Mouse (Mus musculus): ENCODE data around the gene Cdc6.

The Cdc6 gene

DNA sequence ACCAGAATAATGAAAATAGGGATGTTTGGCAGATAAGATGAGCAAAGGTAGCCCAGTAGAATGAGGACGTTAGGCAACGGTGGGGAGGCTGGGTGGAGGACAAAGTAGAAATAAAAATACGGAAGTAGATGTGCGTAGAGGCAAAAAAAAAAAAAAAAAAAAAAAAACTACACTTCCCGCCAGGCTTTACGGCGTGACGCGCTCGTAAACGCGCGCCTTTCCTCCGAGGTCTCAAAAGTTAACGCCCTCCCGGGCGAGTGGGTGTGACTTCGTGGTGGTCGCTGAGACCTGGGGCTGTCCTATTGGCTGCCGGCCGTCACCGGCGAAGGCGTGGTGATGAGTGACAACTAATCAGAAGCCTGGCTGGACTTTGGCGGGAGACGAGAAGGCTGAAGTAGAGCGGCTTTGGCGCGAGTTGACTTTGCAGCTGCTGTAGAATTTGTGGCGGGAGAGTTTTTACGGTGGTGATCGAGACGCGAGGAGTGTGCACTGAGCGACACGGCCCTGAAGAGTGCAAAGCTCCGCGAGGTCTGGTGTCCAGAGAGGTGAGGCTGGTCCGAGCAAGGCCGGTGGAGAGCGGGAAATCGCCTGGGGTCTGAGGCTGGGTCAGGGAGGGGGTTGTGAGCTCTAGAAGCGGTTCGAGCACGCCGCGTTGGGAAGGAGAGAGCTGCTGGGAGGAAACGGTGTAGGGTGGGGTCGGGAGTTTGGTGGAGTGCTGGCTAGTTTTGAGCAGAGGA is at the start of gene Cdc6:
TSS of gene Cdc6 (plus strand) at position 365 of the 737 bp plus-strand sequence.
- in situ Hi-C loops (cut with MseI, MboI), result no loop called here

DNA sequence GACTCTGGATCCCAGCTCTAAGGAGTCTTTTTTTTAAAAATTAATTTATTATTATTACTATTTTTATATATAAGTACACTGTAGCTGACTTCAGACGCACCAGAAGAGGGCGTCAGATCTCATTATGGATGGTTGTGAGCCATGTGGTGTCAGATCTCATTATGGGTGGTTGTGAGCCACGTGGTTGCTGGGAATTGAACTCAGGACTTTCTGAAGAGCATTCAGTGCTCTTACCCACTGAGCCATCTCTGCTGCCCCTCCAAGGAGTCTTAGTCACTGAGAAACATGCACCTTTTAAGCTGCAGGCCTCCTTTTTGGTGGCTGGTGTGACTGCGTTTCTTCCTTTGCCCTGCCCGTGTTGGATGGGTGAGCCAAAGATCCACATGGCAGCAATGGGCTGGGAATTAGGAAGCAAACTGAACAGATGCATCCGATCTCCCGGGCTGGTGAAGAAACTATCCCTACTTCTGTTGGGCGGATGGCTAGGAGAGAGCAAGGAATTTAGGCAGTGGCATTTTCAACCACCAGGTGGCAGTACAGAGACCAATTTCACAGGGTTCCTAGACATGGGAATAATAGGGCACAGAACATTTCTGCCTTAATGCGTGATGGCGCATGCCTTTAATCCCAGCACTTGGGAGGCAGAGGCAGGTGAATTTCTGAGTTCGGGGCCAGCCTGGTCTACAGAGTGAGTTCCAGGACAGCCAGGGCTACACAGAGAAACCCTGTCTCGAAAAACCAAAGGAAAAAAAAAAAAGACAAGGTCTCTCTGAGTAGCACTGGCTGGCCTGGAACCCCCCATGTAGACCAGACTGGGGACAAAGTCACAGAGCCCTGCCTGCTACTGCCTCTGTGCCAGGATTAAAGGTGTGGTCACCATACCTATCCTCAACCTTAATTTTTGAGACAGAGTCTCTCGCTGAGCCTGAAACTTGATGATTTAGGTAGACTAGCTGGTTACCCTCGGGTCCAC is 48.6 kb upstream of the Cdc6 start:
- in situ Hi-C loops (cut with MseI, MboI), result no loop called here

DNA sequence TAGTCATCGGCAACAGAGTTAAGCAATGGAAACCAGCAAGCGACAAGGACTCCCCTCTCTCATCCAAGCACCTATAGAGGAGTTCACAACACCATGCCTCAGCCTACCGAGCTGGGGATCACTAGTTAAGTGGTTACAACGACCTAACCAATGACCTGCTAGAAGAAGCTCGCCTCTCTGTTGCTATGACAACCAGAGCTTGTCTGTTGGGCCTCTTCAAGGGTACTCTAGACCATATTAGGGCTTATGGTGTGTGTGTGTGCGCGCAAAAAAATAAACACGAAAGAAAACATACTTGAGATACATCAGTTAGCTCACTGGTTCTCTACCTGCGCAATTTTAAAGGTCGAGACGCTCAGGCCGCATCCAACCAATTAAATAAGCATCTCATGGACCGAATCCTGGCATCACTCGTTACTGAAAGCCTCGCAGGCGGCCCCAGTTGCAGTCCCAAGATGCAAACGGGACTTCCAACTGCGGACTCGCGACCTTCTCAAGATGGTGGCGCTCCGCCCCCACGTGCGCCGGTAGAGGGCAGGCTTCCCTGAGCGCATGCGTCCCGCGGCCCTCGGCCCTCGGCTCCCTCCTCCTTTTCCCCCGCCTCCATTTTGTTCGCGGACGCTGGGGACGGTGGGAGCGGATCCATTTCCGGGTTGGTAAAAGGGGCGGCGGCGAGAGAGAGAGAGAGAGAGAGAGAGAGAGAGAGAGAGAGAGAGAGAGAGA is 44.4 kb upstream of the Cdc6 start, which contains the start of gene Wipf2:
TSS of gene Wipf2 (plus strand) at position 611 of the 723 bp plus-strand sequence.
- in situ Hi-C loops (cut with MseI, MboI), result no loop called here

DNA sequence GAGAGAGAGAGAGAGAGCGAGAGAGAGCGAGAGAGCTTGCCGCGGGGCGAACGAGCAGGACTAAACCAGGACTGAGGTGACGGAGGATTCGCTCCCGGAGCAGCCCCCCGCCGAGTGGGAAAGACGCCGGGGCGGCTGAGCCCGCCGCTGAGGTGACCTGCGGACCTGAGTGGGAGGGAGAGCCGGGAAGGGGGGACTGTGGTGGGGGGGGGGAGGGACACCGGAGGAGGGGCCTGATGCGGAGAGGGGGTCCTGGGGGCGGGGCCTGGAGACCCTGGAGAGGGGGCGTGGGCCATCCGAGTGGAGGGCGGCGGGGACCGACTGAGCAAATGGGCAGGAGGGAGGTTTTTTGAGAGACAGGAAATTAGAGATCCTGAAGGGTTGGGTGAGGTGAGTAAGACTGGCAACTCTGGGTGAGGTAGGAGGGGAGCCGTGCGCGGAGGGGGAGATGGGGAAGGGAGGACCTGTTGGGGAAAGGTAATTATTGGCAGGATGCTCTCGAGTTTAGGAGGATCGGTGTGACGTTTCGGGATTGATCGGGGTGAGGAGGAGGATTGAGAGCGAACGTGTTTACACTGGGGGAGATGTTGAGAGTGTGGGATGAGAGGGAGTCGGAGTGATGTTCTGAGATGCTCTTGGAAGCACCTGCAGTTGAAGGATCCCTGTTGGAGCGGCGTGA is 43.7 kb upstream of the Cdc6 start:
- in situ Hi-C loops (cut with MseI, MboI), result no loop called here

DNA sequence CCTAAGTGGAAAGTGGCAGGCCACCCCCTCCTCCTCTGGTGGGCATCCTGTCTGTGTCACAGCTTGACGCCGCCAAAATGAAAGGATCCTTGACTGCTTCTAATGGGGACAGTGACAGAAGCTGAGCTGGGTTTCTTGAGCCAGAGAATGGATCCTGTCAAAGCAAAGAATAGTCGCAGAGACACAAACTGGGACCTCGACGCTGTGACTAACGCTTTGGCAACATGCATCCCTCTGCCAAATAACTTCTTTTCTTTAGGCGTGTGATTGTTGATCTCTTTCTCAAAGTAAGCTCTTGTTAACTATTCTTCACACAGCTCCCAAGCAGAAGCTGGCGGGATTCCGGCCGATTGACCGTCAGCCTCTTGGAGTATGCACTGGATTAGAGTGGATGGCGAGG is 40.3 kb upstream of the Cdc6 start:
- in situ Hi-C loops (cut with MseI, MboI), result no loop called here

DNA sequence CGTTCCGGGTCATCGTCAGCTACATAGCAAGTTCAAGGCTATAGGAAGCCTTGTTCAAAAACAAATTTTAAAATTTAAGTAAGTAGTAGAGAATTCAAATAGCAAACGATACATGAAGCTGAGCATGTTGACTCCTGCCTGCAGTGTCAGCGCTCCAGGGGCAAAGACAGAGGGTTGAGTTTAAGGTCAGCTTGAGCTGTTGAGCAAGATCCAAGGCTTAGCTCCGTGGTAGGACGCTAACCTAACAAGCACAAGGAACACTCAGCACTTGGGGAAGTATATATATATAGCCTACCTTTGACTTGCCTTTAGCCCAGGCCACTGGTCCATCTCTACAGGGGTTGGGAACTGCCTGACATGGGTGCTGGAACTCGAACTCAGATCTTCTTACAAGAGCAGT is 37.7 kb upstream of the Cdc6 start:
- in situ Hi-C loops (cut with MseI, MboI), result no loop called here

DNA sequence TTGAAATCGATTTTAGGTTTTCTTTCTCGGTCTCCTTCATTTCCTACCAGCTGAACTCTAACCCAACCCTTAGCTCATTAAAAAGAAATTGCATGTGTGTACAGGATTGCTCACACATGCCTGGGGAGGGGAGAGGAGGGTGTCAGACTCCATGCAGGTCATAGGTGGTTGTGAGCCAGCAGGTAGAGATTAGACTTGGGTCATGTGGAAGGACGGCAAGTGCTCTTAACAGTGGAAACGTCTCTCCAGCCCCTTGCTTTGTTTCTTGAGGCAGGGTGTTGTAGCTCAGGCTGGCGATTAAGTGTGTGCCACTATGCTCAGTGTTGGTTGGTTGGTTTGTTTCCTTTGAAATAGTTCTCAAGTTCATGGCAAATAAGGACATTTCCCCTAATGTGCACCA is 36.8 kb upstream of the Cdc6 start:
- in situ Hi-C loops (cut with MseI, MboI), result no loop called here

DNA sequence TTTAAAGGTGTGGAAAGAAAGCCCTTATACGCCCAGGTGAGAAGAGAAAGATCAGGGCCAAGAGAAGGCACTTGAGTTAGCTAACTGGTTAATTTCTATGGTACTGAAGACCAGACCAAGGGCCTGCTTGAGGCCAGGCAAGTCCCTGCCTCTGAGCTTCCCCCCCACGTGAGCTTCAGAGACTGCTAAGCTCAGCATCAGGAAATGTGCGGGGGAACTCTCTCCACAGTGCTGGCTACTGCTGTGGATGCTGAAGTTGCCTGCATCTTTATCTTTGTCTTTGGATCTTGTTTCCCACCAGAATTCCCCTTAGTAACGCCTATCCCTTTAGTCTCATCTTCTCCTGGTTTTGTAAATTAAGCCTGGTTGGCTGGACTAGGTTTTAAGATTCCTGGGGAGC is 36.2 kb upstream of the Cdc6 start:
- in situ Hi-C loops (cut with MseI, MboI), result no loop called here

DNA sequence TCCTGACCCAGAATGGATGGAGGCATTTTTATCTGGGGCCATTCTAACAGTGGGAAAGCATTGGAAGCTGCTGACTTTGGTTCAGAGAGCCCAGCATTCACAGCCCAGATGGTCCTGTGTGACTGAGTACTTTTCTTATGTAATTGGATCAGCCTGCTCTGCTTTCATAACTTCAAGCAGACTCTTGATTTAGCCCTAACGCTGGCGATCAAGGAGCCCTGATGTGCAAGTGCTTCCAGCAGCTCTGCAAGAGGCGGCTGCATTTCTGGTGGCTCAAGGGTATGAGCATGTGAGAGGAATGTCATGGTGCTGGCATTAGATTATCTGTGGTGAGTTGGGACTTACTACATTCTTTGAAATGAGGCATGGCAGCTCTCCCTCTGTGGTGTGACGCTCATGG is 35.6 kb upstream of the Cdc6 start:
- in situ Hi-C loops (cut with MseI, MboI), result no loop called here

DNA sequence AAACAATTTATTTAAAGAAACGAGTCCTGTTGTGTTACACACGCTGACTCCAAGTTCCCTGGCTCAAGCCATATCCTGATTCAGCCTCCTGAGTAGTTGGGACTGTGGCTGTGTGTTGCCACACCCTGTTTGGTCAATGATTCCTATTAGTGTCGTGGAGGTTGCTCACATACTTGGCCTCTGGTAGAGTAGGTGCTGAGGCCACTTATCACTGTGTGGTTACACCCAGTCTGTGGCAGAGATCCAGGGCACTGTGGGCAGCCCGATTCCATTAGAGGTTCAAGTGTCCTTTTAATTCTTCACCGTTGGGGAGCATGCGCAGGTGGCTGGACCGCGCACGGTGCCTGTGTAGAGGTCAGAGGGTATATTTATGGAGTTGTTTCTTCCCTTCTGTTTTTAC is 33.7 kb upstream of the Cdc6 start:
- in situ Hi-C loops (cut with MseI, MboI), result no loop called here

DNA sequence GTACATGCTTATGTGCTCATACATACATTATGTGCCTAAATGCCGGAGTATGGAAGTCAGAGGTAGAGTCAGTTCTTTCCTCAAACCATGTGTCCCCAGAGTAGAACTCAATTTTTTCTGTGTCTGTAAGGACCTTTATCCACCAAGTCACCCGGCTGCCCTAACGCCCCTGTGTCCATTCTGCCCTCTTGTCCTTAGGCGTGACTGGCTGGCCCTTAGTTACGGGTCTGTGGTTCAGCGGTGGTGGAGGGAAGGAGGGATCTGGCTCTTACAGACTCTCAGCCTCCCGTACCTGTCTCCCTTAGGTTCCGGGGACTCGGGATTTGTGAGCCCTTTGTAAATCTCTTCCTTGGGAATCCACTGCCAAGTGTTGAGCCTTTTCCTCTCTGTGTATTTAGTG is 30.6 kb upstream of the Cdc6 start:
- in situ Hi-C loops (cut with MseI, MboI), result no loop called here

DNA sequence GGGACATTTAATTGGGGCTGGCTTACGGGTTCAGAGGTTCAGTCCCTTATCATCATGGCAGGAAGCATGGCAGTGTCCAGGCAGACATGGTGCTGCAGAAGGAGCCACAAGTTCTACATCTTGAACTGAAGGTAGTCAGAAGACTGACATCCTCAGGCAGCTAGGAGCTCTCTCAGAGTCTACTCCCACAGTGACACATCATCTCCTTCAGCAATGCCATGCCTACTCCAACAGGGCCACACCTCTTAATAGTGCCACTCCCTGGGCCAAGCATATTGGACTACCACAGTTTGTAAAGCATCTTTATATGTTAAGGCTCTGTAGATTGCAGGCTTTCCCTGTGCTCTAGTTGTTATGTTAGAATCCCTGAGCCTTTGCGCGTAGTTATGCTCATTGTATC is 19.9 kb upstream of the Cdc6 start:
- in situ Hi-C loops (cut with MseI, MboI), result no loop called here

DNA sequence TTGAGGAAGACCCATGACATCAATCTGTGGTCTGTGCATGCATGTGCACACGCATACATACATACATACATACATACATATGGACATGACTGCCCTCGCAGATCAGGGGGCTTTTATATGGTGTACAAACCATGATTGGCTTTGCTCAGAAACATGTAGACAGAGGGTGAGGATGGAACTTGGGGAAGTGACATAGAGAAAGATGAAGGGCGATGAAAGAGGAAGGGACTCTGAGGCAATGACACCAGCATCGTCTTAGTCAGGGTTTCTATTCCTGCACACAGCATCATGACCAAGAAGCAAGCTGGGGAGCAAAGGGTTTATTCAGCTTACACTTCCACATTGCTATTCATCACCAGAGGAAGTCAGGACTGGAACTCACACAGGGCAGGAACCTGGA is 18.5 kb upstream of the Cdc6 start:
- in situ Hi-C loops (cut with MseI, MboI), result no loop called here

DNA sequence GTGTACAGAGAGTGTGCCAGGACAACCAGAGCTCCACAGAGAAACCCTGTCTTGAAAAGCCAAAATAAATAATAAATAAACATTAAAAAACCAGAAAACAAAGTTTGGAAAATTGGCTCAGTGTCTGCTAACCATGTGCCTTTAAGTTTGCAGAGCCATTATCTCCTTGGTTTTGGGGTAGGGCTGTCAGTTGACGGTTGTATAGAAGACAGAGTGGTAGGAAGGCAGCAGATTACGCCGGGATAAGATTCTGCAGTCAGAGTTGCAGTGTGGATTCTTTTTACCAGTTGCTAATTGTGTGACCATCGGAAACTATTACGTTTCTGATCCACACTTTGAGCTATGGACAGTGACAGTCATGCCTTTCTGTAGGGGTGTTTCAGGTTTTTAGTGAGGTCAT is 17.6 kb upstream of the Cdc6 start:
- in situ Hi-C loops (cut with MseI, MboI), result no loop called here

DNA sequence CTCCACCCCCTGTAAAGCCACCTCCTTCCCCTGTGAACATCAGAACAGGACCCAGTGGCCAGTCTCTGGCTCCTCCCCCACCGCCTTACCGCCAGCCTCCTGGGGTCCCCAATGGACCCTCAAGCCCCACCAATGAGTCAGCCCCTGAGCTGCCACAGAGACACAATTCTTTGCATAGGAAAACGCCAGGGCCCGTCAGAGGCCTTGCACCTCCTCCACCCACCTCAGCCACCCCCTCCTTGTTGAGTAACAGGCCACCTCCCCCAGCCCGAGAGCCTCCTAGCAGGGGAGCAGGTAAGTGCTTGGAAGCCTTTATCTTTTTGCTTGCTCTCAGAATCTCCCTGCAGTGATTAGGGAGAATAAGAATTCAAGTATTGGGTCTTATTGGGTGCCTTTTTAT is 15.2 kb upstream of the Cdc6 start:
- in situ Hi-C loops (cut with MseI, MboI), result no loop called here

DNA sequence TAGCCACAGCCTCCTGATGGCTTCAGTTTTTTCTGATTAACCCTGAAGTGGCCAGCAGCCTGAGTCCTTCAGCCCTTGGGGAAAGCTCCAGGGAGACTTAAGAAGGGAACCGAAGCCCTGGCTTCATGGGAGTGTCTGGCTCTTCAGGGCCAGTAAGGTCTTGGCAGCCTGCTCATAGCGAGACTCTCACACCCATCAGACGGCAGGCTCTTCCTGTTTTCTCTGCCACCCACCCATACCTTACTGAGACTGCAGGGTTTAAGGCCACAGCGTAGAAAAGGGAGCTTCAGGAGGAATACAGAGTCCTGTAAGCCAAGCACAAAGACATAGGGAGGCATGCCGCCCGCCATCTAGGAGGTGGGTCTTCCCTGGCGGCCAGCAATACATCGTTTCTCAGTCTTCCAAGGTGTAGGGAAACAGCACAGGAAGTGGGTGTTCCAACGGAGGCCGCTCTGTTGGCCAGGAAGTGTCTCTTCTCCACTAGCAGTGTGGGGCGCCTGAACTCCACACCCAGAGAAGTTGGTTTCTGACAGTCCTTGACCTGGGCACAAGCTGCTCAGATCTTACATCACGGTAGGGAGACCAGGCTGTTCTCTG is 7.0 kb upstream of the Cdc6 start:
- in situ Hi-C loops (cut with MseI, MboI), result no loop called here

DNA sequence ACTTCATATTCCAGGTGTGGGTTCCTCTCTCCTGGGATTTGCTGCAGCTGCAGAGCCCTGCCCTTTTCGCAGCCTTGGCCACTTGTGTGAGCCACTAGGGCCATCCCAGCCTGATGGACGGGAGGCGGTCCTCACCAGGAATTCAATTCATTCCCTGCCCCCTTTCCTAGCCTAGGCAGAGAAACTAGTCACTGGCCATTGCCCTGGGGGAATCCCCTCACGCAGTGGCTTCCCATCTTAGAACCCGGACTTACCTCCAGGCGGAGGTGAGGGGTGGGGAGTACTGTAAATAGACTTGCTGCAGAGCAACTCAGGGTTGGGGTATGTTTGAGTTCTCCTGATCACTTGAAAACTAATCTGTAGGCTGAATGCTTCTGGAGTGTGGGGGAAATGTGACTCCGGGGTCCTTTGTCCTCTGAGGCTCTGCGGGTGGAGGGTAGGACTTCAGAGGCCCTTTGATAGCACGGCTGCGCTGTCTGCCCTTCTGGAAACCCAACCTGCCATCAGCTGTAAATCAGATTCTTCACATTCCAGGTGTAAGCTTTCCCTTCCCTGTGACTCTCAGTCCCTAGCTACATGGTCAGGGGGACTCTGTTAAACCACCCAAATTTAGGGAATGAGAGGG is 4.9 kb upstream of the Cdc6 start:
- in situ Hi-C loops (cut with MseI, MboI), result no loop called here

DNA sequence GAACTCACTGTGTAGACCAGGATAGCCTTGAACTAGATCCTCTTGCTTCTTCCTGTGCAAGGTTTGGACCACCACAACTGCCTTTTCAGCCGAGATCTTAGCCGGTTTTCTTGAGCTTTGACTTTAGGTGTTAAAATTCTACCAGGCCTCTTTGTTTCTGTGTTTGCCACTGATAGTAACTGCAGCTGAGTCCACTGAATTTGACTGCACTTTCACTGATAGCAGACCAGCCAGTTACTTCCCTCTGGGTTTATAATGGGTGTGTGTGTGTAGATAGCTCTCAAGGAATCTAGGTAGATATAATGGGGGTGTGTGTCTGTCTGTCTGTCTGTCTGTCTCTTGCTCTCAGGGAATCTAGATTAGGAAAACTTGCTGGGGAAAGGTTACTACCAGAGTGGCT is 3.0 kb upstream of the Cdc6 start:
- in situ Hi-C loops (cut with MseI, MboI), result no loop called here

DNA sequence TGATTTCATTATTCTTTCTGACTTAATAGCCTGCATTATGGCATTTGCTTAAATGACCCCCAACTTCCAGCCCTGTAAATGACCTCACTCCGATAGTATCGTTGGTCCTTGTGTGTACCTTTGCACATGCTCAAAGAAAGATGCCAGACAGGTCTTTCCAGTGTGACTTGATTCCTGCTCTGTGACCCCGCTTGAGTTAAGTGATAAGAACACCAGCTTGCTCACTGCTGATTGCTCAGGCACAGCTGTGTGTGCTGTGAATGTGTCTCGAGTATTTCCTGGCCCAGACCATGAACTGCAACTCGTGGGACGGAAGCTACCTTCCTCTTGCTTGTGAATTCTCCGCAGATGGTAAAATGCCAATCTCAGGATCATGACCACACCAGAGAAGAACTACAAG is 2.6 kb upstream of the Cdc6 start:
- in situ Hi-C loops (cut with MseI, MboI), result no loop called here

DNA sequence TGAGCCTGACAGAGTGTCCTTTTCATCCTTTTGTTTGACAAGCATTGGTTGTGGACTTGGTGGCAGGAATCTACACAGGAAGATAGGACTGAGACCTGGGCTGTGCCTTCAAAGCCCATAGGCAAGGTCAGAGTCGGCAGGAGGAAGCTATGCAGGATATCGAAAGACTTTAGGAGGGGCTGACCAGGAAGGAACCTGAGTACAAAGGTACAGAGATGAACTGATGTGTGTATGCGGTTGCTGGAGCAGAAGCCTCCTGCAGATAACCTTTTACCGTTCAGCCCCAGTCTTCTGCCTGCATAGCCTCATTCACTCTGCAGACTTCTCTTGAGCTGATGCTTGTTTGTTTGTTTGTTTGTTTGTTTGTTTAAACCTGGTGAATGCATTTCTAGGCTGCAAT is 2.0 kb upstream of the Cdc6 start:
- in situ Hi-C loops (cut with MseI, MboI), result no loop called here

DNA sequence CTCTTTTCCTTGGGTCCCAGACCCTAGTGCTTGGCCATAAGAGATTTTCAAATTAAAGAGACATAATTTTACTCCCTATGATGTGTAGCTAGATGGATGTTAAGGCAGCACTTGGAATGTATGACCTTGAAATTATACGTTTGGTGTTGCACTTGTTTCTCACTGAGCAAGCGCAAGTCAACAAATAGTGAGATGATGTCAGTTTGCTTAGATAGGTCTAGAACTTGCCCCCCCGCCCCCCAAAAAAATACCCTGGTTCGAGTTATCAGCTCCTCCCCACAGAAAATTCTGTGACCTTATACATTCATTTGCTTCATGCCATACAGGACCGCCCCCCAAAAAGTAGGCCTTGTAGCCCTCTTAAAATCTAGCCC is 551 bp upstream of the Cdc6 start:
- in situ Hi-C loops (cut with MseI, MboI), result no loop called here
